Mouse (Mus musculus) yolk sac, embryonic 10.5 days (tissue): ENCODE measurements at regions not wholly inside any gene's neighbourhood (a gene's known extent, or its start where the extent isn't known, plus 50 kb on each side); places are given as distances from the start of the nearest gene placed in this dataset.

Source experiments
- DNase-seq: peaks from one replicate; pipeline ENCODE4 v3.0.0-alpha.2; 2017; ENCODE audit warnings: low spot score

- DNase-seq = no peak
These were observed 95.1 kb upstream of the Ankrd50 start for GRCm38 (mm10) chr3:38579781-38580180.

GRCm38 (mm10) chr3:38577890-38578628 is 93.4 kb upstream of the Ankrd50 start:
- peak; percentile 83 for DNase-seq

DNA sequence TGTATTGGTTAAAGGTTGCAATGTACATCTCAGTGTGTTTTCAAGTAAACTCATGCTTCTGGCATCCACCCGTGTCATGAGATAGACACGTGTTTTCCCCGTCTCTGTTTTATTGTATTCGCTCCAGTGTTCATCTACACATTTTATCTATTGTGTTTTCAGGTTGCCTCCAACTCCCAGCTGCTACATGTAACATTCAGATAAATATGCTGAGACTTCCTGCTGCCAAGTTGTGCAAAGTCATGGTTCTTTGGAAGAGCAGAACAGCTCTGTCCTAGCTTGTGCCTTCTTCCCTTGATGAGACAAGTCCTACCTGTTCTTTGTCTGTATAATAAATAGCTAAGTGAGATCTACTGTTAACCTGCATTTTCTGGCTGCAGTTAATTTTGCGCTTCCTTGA is 89.0 kb upstream of the Ankrd50 start:
- DNase-seq = no peak

GRCm38 (mm10) chr3:38572159-38572558 is 87.5 kb upstream of the Ankrd50 start:
- DNase-seq = no peak

GRCm38 (mm10) chr3:38571224-38571623 is 86.6 kb upstream of the Ankrd50 start:
- DNase-seq = no peak

DNA sequence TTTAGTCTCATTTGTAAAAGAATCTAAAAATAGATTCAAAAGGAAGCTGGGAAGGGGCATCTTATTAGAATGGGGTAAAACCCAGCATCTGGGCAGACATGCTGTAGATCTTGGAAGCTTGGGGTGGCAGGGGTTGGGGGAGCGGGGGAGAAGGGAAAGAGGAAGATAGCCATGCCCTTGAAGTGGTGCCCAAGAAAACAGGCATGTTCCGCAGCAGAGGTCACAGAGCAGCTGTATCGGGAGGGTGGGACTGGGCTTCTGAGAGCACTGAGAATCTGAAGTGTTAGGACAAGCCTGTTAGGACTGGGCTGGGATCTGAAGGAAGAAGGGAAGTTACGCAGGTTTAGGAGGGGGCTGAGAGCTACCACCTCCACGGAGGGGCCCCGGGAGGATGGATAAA is 84.4 kb upstream of the Ankrd50 start:
- no peak for DNase-seq

GRCm38 (mm10) chr3:38568596-38568975 is 83.9 kb upstream of the Ankrd50 start:
- DNase-seq = no peak

- no peak for DNase-seq
These were observed 83.4 kb upstream of the Ankrd50 start for GRCm38 (mm10) chr3:38567946-38568595.

DNA sequence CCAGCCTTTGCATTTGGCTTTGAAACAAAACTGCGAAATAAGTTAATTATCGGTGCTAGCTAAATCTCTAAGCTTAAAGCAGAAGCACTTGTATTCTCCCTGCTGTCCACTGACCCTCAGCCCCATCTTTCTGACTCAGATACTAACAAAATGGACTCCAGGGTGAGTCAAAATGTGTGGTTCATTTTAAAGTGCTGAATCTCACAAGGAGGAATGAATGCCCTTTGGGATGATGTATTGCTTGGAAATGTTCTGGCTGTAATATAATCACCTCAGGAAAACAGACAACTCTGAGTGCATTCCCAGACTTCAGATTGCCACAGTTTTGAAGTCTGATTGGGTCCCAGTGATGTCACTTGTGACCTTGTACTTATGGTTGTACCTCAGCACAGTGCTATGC is 81.9 kb upstream of the Ankrd50 start:
- DNase-seq = no peak

DNA sequence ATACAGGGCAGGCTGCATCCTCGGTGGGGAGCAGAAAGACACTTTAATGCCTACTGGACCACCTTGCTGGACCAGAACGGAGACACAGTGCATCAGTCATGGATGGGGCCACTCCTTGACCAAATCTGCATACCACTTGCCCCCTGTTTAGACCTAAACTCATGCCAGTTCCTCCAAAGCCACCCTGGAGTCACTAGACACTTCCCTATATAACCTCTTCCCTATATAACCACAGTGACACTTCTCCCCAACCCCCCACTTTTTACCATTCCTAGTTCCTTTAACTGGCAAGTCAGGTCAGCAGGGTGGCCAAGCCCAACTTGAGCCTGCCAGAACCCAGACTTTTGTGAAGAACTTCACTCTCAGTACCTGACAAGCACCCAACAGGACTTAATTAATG is 80.2 kb upstream of the Ankrd50 start:
- DNase-seq = no peak

DNA sequence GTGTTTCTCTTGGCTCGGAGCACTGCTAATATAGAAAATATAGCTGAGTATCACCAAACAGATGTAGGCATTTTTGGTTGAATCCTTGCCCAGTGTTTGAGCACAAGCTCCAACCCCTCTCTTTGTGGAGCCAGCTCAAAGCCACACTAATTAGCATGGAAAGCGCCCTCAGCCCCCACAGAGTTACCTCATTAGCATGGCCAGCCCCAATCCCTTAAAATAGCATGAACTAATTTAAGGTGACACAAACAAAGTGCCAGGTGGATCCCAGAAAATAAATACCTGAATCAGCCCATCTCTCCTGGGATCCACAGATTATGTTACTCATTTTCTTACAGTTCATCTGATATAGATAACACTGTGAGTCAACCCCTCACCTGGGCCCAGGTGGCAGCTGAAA is 79.7 kb upstream of the Ankrd50 start:
- DNase-seq = no peak

- no peak for DNase-seq
These were observed 76.5 kb upstream of the Ankrd50 start for GRCm38 (mm10) chr3:38561186-38561585.

DNA sequence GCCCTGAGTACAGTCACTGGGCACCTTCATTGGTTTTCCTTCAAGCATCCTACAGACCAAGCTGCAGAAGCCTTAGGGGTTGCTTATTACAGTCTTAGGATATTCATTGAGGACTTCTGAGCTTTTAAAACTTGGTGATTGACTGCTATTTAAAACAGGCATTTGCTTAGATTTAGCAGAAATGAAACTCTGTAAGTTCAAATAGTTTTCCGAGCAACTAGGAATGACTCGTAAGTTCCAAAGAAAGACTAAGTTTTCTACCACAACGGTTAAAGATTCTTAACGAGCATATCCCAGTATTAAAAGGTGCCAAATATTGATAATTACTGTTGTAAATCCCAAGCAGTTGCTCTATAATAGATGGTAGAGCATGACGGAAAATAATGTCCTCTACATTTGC is 71.3 kb upstream of the Ankrd50 start:
- DNase-seq = no peak

DNA sequence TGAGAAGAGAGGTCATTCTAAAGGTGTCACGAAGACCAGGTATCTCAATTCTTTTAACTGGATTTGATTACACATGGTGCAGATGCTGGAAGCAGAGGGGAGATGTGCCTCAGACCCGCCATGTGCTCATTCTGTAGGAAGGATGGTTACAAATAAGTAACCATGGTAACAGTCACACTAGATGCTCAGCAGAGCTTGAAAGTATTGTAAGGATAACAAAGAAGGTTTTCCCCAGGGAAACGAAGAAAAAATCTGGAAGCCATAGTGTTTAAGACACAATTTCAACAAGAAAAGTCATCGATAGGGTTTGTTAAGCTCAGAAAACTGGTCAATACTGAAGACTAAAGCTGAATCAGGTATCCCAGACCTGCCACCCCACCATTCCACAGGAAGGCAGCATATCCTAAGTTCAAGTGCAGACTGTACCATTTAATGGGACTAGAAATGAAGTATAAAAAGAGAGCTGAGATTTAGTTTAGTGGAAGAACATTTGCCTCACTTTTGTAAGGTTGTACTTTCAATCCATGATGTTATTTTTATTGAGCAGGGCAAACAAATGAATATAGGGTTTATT is 68.9 kb upstream of the Ankrd50 start:
- no peak for DNase-seq

DNA sequence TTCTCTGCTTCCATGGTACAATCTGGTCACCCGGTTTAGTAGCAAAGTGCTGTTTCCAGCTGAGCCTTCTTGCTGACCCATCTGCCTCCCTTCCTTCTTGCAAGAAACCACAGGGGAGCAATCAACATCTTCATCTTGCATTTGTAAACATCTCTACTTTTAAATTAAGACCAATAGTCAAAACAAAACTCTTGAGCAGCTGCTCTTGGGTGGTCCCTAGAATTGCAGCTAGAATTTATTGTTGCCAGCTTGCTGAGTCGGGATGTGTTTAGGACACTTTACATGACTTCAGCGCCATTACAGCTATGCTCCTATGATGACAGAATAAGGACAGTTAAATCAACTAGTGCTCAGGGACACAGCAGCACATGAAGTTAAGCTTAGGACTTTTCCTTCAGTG is 62.4 kb upstream of the Ankrd50 start:
- DNase-seq = no peak

- no peak for DNase-seq
These were observed 60.9 kb upstream of the Ankrd50 start for GRCm38 (mm10) chr3:38545501-38545896.

- DNase-seq = no peak
These were observed 60.3 kb upstream of the Ankrd50 start for GRCm38 (mm10) chr3:38544718-38545500.

DNA sequence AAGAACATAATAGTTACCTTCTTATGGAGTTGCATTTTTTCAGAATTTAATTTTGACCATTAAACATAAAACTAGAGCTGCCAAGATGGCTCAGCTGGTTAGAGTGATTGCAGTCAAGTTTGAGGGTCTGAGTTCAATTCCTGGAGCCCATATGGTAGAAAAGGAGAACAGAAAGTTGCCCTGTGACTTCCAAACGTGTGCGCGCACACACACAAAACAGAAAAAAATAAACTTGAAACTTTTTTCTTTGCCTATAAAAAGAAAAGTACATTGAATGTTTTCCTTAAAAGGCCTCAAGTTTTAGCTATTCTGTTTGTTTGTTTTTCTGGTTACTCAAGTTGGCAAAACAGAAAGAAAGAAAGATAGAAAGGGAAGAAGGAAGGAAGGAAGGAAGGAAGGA is 59.2 kb upstream of the Ankrd50 start:
- DNase-seq = no peak

- DNase-seq = no peak
These were observed 56.7 kb upstream of the Ankrd50 start for GRCm38 (mm10) chr3:38541296-38541695.

GRCm38 (mm10) chr3:38538309-38538708 is 53.7 kb upstream of the Ankrd50 start:
- DNase-seq = no peak

- DNase-seq = no peak
These were observed 53.1 kb upstream of the Ankrd50 start for GRCm38 (mm10) chr3:38537770-38538169.
